Mouse (Mus musculus): Measurements from ENCODE around the gene Cd3e. TPM values are rescaled to one million over a fixed set of nuclear protein-coding genes. Genes with fewer than 3 reads are reported as not detected.

Gene Cd3e
- polyA plus RNA-seq, 1 experiment from 2014 or later, result not detected

DNA sequence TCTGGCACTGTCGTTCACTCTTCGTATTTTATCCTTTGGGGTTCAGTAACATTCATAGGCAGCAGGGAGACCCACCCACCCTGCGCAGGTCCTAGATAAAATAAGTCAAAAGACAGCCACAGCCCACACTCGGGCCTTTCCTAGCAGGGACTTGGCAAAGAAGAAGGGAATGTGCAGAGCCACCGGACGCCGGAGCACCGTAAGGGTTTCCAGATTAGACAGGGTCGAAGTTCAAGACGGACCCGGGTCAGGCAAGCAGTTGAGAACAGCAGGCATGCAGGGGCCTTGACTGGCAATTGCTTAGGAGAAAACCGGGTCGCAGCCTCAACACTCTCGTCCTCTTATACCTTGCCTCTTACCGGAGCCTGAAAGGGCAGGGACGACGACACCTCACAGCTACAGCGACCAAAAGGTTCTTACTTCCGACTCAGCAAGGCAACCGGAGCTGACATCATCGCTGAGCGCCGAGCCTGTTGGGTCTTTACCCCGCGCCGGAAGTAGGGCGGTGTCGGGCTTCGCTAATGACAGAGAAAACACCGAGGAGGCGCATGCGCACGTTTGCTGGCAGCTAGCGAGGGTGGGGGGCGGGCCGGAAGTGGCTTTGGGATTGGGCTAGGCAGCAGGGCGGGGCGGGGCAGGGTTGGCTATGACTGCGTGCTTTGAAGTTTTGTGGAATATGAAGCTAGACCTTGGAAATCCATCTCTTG lies 44.1 kb downstream of the Cd3e start, which contains the start of gene Ube4a:
Gene Ube4a, minus strand, starts transcription at position 475 of the 707 bp plus-strand sequence.
- H3K9ac ChIP-seq (ENCODE audit: low read depth, low read length), result peak within 1 kb of the TSS; percentile 72
- no peak within 1 kb of the TSS; the same call in 1 of the 2 replicates for H3K27ac ChIP-seq (ENCODE audit: low read depth, low read length)
- H3K27me3 ChIP-seq (ENCODE audit: control insufficient read depth, insufficient read depth, low read length), result no peaks in the 10 kb centered on the region
- peak within 1 kb of the TSS; percentile 88 for H3K4me2 ChIP-seq (replicated peaks; ENCODE audit: low read depth, low read length)
- peak; percentile 100 for DNase-seq (ENCODE audit: low spot score)
- H3K4me3 ChIP-seq (ENCODE audit: low read depth, low read length), result peak within 1 kb of the TSS; percentile 88
- H3K9me3 ChIP-seq (ENCODE audit: control insufficient read depth, low read length), result no peaks in the 10 kb centered on the region
- H3K4me1 ChIP-seq (replicated peaks; ENCODE audit: control insufficient read depth, insufficient read depth, low read length), result no peaks in the 10 kb centered on the region; the same call in 1 of the 2 replicates
- H3K36me3 ChIP-seq (ENCODE audit: control insufficient read depth, insufficient read depth, low read length), result no peaks in the 10 kb centered on the region
- under 1% methylated on average over 37 of the region's 39 CpGs for WGBS
- ATAC-seq (ENCODE audit: low FRiP score), result peak; percentile 95

- DNase-seq (ENCODE audit: low spot score), result no peak
- Histone ChIP-seq H3K4me3 (ENCODE audit: low read depth, low read length) (no peak overlapping the region), H3K4me2 (replicated peaks; ENCODE audit: low read depth, low read length) (no peak overlapping the region), H3K4me1 (replicated peaks; ENCODE audit: control insufficient read depth, insufficient read depth, low read length) (no peaks in the 10 kb centered on the region), H3K9ac (ENCODE audit: low read depth, low read length) (no peak overlapping the region), H3K36me3 (ENCODE audit: control insufficient read depth, insufficient read depth, low read length) (0 out of 2 replicates have a peak, but pooled peaks cover 5% of the 10 kb centered on the region), H3K27ac (ENCODE audit: low read depth, low read length) (no peak overlapping the region), H3K27me3 (ENCODE audit: control insufficient read depth, insufficient read depth, low read length) (no peaks in the 10 kb centered on the region), H3K9me3 (ENCODE audit: control insufficient read depth, low read length) (no peaks in the 10 kb centered on the region)
- no peak for ATAC-seq (ENCODE audit: low FRiP score)
- 89% methylated on average over 3 of the region's 3 CpGs for WGBS
Observed at GRCm38 (mm10) chr9:44954432-44954831, 55.0 kb downstream of the Cd3e start.

Other genes with a start within 250 kb of the Cd3e start
- 198 and 204 TPM in 2 replicates for gene Arcn1, start 241.8 kb downstream of the Cd3e start, polyA plus RNA-seq (2014; fragmentation: Nextera tagmentation; extraction: Ambion mirVana)
- 142 and 154 TPM in 2 replicates for gene Ift46, start 241.7 kb downstream of the Cd3e start, polyA plus RNA-seq (2014; fragmentation: Nextera tagmentation; extraction: Ambion mirVana)
- 2.5 and 3.6 TPM in 2 replicates for gene Tmem25, start 210.3 kb downstream of the Cd3e start, polyA plus RNA-seq (2014; fragmentation: Nextera tagmentation; extraction: Ambion mirVana)
- gene Ttc36, start 206.6 kb downstream of the Cd3e start, polyA plus RNA-seq (2014; fragmentation: Nextera tagmentation; extraction: Ambion mirVana), result not detected in 2 replicates
- gene Kmt2a, start 128.3 kb downstream of the Cd3e start, polyA plus RNA-seq (2014; fragmentation: Nextera tagmentation; extraction: Ambion mirVana), result 17.3 and 26.2 TPM in 2 replicates
- gene Atp5l, start 88.9 kb downstream of the Cd3e start, polyA plus RNA-seq (2014; fragmentation: Nextera tagmentation; extraction: Ambion mirVana), result 592 and 606 TPM in 2 replicates
- 36.4 and 47.3 TPM in 2 replicates for gene Ube4a, start 44.0 kb downstream of the Cd3e start, polyA plus RNA-seq (2014; fragmentation: Nextera tagmentation; extraction: Ambion mirVana)
- gene Cd3g, start 29.2 kb downstream of the Cd3e start, polyA plus RNA-seq (2014; fragmentation: Nextera tagmentation; extraction: Ambion mirVana), result not detected in 2 replicates
- not detected in 2 replicates for gene Cd3d, start 27.8 kb downstream of the Cd3e start, polyA plus RNA-seq (2014; fragmentation: Nextera tagmentation; extraction: Ambion mirVana)
- 2.6 and 3.8 TPM in 2 replicates for gene Mpzl2, start 30.2 kb upstream of the Cd3e start, polyA plus RNA-seq (2014; fragmentation: Nextera tagmentation; extraction: Ambion mirVana)
- 1.7 and 2.8 TPM in 2 replicates for gene Mpzl3, start 45.6 kb upstream of the Cd3e start, polyA plus RNA-seq (2014; fragmentation: Nextera tagmentation; extraction: Ambion mirVana)
- 0.31 and 0.36 TPM in 2 replicates for gene Jaml, start 69.6 kb upstream of the Cd3e start, polyA plus RNA-seq (2014; fragmentation: Nextera tagmentation; extraction: Ambion mirVana)
- 3.8 and 4.7 TPM in 2 replicates for gene Scn2b, start 108.2 kb upstream of the Cd3e start, polyA plus RNA-seq (2014; fragmentation: Nextera tagmentation; extraction: Ambion mirVana)
- 0.12 and 0.14 TPM in 2 replicates for gene Scn4b, start 128.8 kb upstream of the Cd3e start, polyA plus RNA-seq (2014; fragmentation: Nextera tagmentation; extraction: Ambion mirVana)
- gene BC049352, start 172.4 kb upstream of the Cd3e start, polyA plus RNA-seq (2014; fragmentation: Nextera tagmentation; extraction: Ambion mirVana), result not detected in 2 replicates
- 0.15 TPM in 1 of 2 replicates, not detected in the other for gene Tmprss4, start 194.5 kb upstream of the Cd3e start, polyA plus RNA-seq (2014; fragmentation: Nextera tagmentation; extraction: Ambion mirVana)

All from hindbrain, embryonic 11.5 days (tissue).